ENCODE assay signal across 9 mouse cellular contexts in the genomic region with DNA sequence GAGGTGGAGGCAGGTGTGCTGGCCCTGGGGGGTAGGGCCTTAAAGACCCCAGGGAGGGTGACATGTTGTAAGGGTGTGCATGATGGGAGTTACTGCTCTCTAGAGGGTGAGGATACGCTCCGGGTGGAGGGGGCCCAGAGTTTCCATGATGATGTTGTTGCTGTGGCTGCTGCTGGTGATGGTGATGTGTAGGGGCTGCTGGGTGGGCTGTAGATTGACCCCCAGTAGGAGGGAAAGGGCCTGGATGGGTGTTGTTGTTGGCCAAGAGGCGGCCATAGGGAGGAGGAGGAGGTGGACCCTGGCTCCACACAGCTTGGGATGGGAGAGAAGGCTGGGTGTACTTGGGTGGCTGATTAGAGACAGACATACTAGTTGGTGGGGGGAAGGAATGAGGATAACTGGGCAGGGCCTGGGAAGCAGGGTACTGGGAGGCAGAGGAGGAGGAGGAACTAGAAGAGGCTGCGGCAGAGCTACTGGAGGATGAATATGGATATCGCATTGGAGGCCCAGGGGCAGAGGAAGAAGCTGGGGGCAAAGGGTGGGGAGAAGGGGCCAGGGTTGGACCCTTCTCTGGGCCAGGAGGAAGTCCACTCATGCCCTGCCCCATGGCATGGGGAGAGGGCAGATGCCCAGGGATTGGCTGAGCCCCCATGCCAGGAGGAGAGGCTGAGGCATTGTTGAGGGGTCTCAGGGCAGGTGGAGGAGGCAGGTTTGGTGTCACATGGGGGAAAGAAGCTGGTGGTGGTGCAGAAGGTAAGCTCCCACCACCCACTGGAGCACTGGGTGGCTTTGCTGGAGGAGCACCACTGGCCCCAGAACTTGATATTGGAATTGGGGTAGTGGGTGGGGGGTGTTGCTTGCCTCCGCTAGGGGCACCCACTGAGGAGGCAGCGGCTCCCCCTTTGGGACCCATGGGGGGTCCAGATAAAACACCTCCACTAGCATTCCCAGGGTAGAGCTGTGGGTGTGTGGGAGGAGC. TPM values are rescaled to one million over a fixed set of nuclear protein-coding genes. Genes with fewer than 3 reads are reported as not detected.
A peak's percentile ranks its signal among the peaks of the same experiment; 100 is the strongest.
DNase-seq lines count a peak whose midpoint lies in the region; ATAC-seq lines count a peak whose summit lies in the region.
"Had no signal": no experiment of that assay in that cellular context is flagged by ENCODE, and none has a peak within 500 bp of the region (broad histone marks: within the 10 kb centered on the region; RNA-seq: fewer than 3 reads in every experiment).

No protein-coding gene starts in this region.

- DNase-seq in kidney, adult 9 months: no peak
- no peak for DNase-seq in embryonic facial prominence, embryonic 10.5 days (ENCODE audit: low spot score)
- DNase-seq in right cerebral cortex, adult 2 months (ENCODE audit: low spot score in 2 of 2): no peak
- no peak for DNase-seq in left cerebral cortex, postnatal 4 days

- peaks cover 66% of the 10 kb centered on the region for H3K36me3 ChIP-seq in kidney, embryonic 14.5 days (ENCODE audit: control insufficient read depth, insufficient read depth, low read length)
- peaks cover 86% of the 10 kb centered on the region for H3K36me3 ChIP-seq in embryonic facial prominence, embryonic 10.5 days (replicated peaks)
- peaks cover 45% of the 10 kb centered on the region for H3K36me3 ChIP-seq in hindbrain, embryonic 16.5 days (ENCODE audit: control insufficient read depth, insufficient read depth, low read length)
- H3K36me3 ChIP-seq in midbrain, embryonic 16.5 days (ENCODE audit: control insufficient read depth, insufficient read depth, low read length): peaks cover 38% of the 10 kb centered on the region

- H3K9me3 ChIP-seq in kidney, embryonic 14.5 days (ENCODE audit: control insufficient read depth, low read length): no peaks in the 10 kb centered on the region
- H3K9me3 ChIP-seq in embryonic facial prominence, embryonic 10.5 days: no peaks in the 10 kb centered on the region
- H3K9me3 ChIP-seq in hindbrain, embryonic 16.5 days (ENCODE audit: control insufficient read depth, low read length): no peaks in the 10 kb centered on the region
- H3K9me3 ChIP-seq in midbrain, embryonic 16.5 days (replicated peaks; ENCODE audit: control insufficient read depth, low read length, poor library complexity, severe bottlenecking): no peaks in the 10 kb centered on the region

- intact Hi-C loops in left cerebral cortex, postnatal 4 days (cut with DNase I): no loop called here

- WGBS in kidney, embryonic 14.5 days: 87% methylated on average over 7 of the region's 7 CpGs
- 88% methylated on average over 7 of the region's 7 CpGs for WGBS in embryonic facial prominence, embryonic 10.5 days
- 86% methylated on average over 7 of the region's 7 CpGs for WGBS in hindbrain, embryonic 16.5 days
- WGBS in midbrain, embryonic 16.5 days: 91% methylated on average over 7 of the region's 7 CpGs

- no peaks in the 10 kb centered on the region for H3K27me3 ChIP-seq in kidney, embryonic 14.5 days (ENCODE audit: control insufficient read depth, insufficient read depth, low read length)
- H3K27me3 ChIP-seq in embryonic facial prominence, embryonic 10.5 days (replicated peaks; ENCODE audit: low read depth, poor library complexity, severe bottlenecking): no peaks in the 10 kb centered on the region
- no peaks in the 10 kb centered on the region for H3K27me3 ChIP-seq in hindbrain, embryonic 16.5 days (replicated peaks; ENCODE audit: control insufficient read depth, insufficient read depth, low read length)
- H3K27me3 ChIP-seq in midbrain, embryonic 16.5 days (ENCODE audit: control insufficient read depth, insufficient read depth, low read depth, low read length): no peaks in the 10 kb centered on the region

- peak overlapping the region; percentile 47 for H3K4me3 ChIP-seq in kidney, embryonic 14.5 days (ENCODE audit: low read length)
- peak overlapping the region; percentile 65 for H3K4me3 ChIP-seq in embryonic facial prominence, embryonic 10.5 days
- H3K4me3 ChIP-seq in hindbrain, embryonic 16.5 days (ENCODE audit: low read length): peak overlapping the region; percentile 54
- H3K4me3 ChIP-seq in midbrain, embryonic 16.5 days (ENCODE audit: low read depth, low read length): no peak overlapping the region

- no peak for ATAC-seq in kidney, embryonic 14.5 days (ENCODE audit: low FRiP score, low TSS enrichment)
- no peak for ATAC-seq in hindbrain, embryonic 16.5 days
- no peak for ATAC-seq in midbrain, embryonic 16.5 days
- no peak for ATAC-seq in granulocyte monocyte progenitor cell, adult 5-6 weeks (replicated peaks; ENCODE audit: poor library complexity, severe bottlenecking)

- H3K4me2 ChIP-seq in kidney, embryonic 14.5 days (replicated peaks; ENCODE audit: low read depth, low read length): peak overlapping the region; percentile 96
- peak overlapping the region; percentile 91 for H3K4me2 ChIP-seq in hindbrain, embryonic 16.5 days (ENCODE audit: low read length)
- peak overlapping the region; percentile 96; the same call in 1 of the 2 replicates for H3K4me2 ChIP-seq in midbrain, embryonic 16.5 days (ENCODE audit: low read length)

- H3K9ac ChIP-seq in kidney, embryonic 14.5 days (ENCODE audit: low read depth, low read length): peak overlapping the region; percentile 86; the same call in 1 of the 2 replicates
- H3K9ac ChIP-seq in hindbrain, embryonic 16.5 days (ENCODE audit: low read depth, low read length): peak overlapping the region; percentile 89
- peak overlapping the region; percentile 86 for H3K9ac ChIP-seq in midbrain, embryonic 16.5 days (ENCODE audit: low read depth, low read length)

- H3K27ac ChIP-seq in kidney, embryonic 14.5 days (ENCODE audit: low read depth, low read length): no peak overlapping the region
- peak overlapping the region; percentile 94 for H3K27ac ChIP-seq in embryonic facial prominence, embryonic 10.5 days (replicated peaks)
- H3K27ac ChIP-seq in hindbrain, embryonic 16.5 days (ENCODE audit: low read depth, low read length): peak overlapping the region; percentile 87
- no peak overlapping the region; the same call in 1 of the 2 replicates for H3K27ac ChIP-seq in midbrain, embryonic 16.5 days (ENCODE audit: low read length)

- peaks cover 16% of the 10 kb centered on the region for H3K4me1 ChIP-seq in kidney, embryonic 14.5 days (ENCODE audit: control insufficient read depth, insufficient read depth, low read length)
- peaks cover 37% of the 10 kb centered on the region for H3K4me1 ChIP-seq in embryonic facial prominence, embryonic 10.5 days
- H3K4me1 ChIP-seq in hindbrain, embryonic 16.5 days (ENCODE audit: control insufficient read depth, insufficient read depth, low read depth, low read length): peaks cover 16% of the 10 kb centered on the region
- H3K4me1 ChIP-seq in midbrain, embryonic 16.5 days (ENCODE audit: control insufficient read depth, insufficient read depth, low read length): peaks cover 15% of the 10 kb centered on the region

RNA-seq across cellular contexts. Expression of gene Grcc10, which starts 5.8 kb away (rescaled TPM):
- polyA plus RNA-seq in kidney, embryonic 14.5 days (2014; fragmentation: Nextera tagmentation; extraction: Ambion mirVana): 564 and 762 TPM in 2 replicates
- polyA plus RNA-seq in embryonic facial prominence, embryonic 10.5 days (2016; fragmentation: Nextera tagmentation; extraction: Ambion mirVana): 425 and 454 TPM in 2 replicates
- polyA plus RNA-seq in hindbrain, embryonic 16.5 days (2015; fragmentation: Nextera tagmentation; extraction: Ambion mirVana): 587 and 645 TPM in 2 replicates
- polyA plus RNA-seq in midbrain, embryonic 16.5 days (2015; fragmentation: Nextera tagmentation; extraction: Ambion mirVana): 665 and 679 TPM in 2 replicates
- 177 and 222 TPM in 2 replicates for total RNA-seq in granulocyte monocyte progenitor cell, adult 5-6 weeks (2014; fragmentation: Nextera tagmentation)
- total RNA-seq in granulocyte monocyte progenitor cell, adult 5-6 weeks (2017): 109 and 136 TPM in 2 replicates
- total RNA-seq in left cerebral cortex, postnatal 4 days (2021): 100 to 1,000 TPM; 334 to 350 TPM

RNA-seq across cellular contexts. Expression of gene Ptpn6, which starts 8.4 kb away (rescaled TPM):
- polyA plus RNA-seq in kidney, embryonic 14.5 days (2014; fragmentation: Nextera tagmentation; extraction: Ambion mirVana): 10.0 and 12.9 TPM in 2 replicates
- polyA plus RNA-seq in embryonic facial prominence, embryonic 10.5 days (2016; fragmentation: Nextera tagmentation; extraction: Ambion mirVana): 9.3 and 10.4 TPM in 2 replicates
- polyA plus RNA-seq in hindbrain, embryonic 16.5 days (2015; fragmentation: Nextera tagmentation; extraction: Ambion mirVana): 4.8 and 4.9 TPM in 2 replicates
- polyA plus RNA-seq in midbrain, embryonic 16.5 days (2015; fragmentation: Nextera tagmentation; extraction: Ambion mirVana): 2.4 and 4.0 TPM in 2 replicates
- 169 and 206 TPM in 2 replicates for total RNA-seq in granulocyte monocyte progenitor cell, adult 5-6 weeks (2014; fragmentation: Nextera tagmentation)
- total RNA-seq in granulocyte monocyte progenitor cell, adult 5-6 weeks (2017): 327 and 371 TPM in 2 replicates
- total RNA-seq in left cerebral cortex, postnatal 4 days (2021): 1 to 10 TPM; 3.3 to 9.2 TPM

RNA-seq across cellular contexts. Expression of gene Gm45234, which starts 8.9 kb away (rescaled TPM):
- polyA plus RNA-seq in kidney, embryonic 14.5 days (2014; fragmentation: Nextera tagmentation; extraction: Ambion mirVana): not detected in 2 replicates
- polyA plus RNA-seq in embryonic facial prominence, embryonic 10.5 days (2016; fragmentation: Nextera tagmentation; extraction: Ambion mirVana): not detected in 2 replicates
- not detected in 2 replicates for polyA plus RNA-seq in hindbrain, embryonic 16.5 days (2015; fragmentation: Nextera tagmentation; extraction: Ambion mirVana)
- polyA plus RNA-seq in midbrain, embryonic 16.5 days (2015; fragmentation: Nextera tagmentation; extraction: Ambion mirVana): not detected in 2 replicates
- not detected in 2 replicates for total RNA-seq in granulocyte monocyte progenitor cell, adult 5-6 weeks (2014; fragmentation: Nextera tagmentation)
- total RNA-seq in granulocyte monocyte progenitor cell, adult 5-6 weeks (2017): not detected in 2 replicates
- total RNA-seq in left cerebral cortex, postnatal 4 days (2021): not detected
- total RNA-seq: left cerebral cortex, adult 8-10 months had no signal

RNA-seq across cellular contexts. Expression of gene Atn1, which starts 9.4 kb away (rescaled TPM):
- 17.5 and 17.7 TPM in 2 replicates for polyA plus RNA-seq in kidney, embryonic 14.5 days (2014; fragmentation: Nextera tagmentation; extraction: Ambion mirVana)
- 12.6 and 15.2 TPM in 2 replicates for polyA plus RNA-seq in embryonic facial prominence, embryonic 10.5 days (2016; fragmentation: Nextera tagmentation; extraction: Ambion mirVana)
- polyA plus RNA-seq in hindbrain, embryonic 16.5 days (2015; fragmentation: Nextera tagmentation; extraction: Ambion mirVana): 24.7 and 28.5 TPM in 2 replicates
- polyA plus RNA-seq in midbrain, embryonic 16.5 days (2015; fragmentation: Nextera tagmentation; extraction: Ambion mirVana): 28.9 and 29.3 TPM in 2 replicates
- 25.1 and 37.2 TPM in 2 replicates for total RNA-seq in granulocyte monocyte progenitor cell, adult 5-6 weeks (2014; fragmentation: Nextera tagmentation)
- total RNA-seq in granulocyte monocyte progenitor cell, adult 5-6 weeks (2017): 2.6 and 3.0 TPM in 2 replicates
- total RNA-seq in left cerebral cortex, postnatal 4 days (2021): 100 to 1,000 TPM; 174 to 180 TPM

RNA-seq across cellular contexts. Expression of gene Eno2, which starts 22.5 kb away (rescaled TPM):
- 8.8 and 10.8 TPM in 2 replicates for polyA plus RNA-seq in kidney, embryonic 14.5 days (2014; fragmentation: Nextera tagmentation; extraction: Ambion mirVana)
- polyA plus RNA-seq in embryonic facial prominence, embryonic 10.5 days (2016; fragmentation: Nextera tagmentation; extraction: Ambion mirVana): 2.3 and 2.4 TPM in 2 replicates
- 192 and 210 TPM in 2 replicates for polyA plus RNA-seq in hindbrain, embryonic 16.5 days (2015; fragmentation: Nextera tagmentation; extraction: Ambion mirVana)
- polyA plus RNA-seq in midbrain, embryonic 16.5 days (2015; fragmentation: Nextera tagmentation; extraction: Ambion mirVana): 94.4 and 138 TPM in 2 replicates
- total RNA-seq in granulocyte monocyte progenitor cell, adult 5-6 weeks (2014; fragmentation: Nextera tagmentation): 0.23 TPM in 1 of 2 replicates, not detected in the other
- total RNA-seq in granulocyte monocyte progenitor cell, adult 5-6 weeks (2017): not detected in 2 replicates
- total RNA-seq in left cerebral cortex, postnatal 4 days (2021): 100 to 1,000 TPM; 190 to 217 TPM

Comparison
In these comparisons a context has a peak if more than half of its experiments do, and no peak if none do; other contexts are left out.
1. H3K27ac ChIP-seq: peak in embryonic facial prominence, embryonic 10.5 days (single experiment) and hindbrain, embryonic 16.5 days (single experiment); none in kidney, embryonic 14.5 days (single experiment) and midbrain, embryonic 16.5 days (single experiment).
2. Peak in every context shown above with its lines, with median percentiles within 50 percentile points of each other: H3K4me2 ChIP-seq and H3K9ac ChIP-seq.